Mouse (Mus musculus) heart, adult 2 months (tissue): ENCODE data around the gene Olfr1396.

Experiments used
- CTCF ChIP-seq: fragments of 200-600 bp; IDR thresholded peaks from 2 replicates; pipeline ENCODE4 v1.8.1; 2022; ENCODE audit warnings: antibody characterized with exemption, mild to moderate bottlenecking, moderate library complexity
- EP300 ChIP-seq: fragments of 200-500 bp; IDR thresholded peaks from 2 replicates; pipeline ENCODE4 v1.6.1; 2011; ENCODE audit warnings: low read depth, low read length, control low read depth; ENCODE audit not compliant: insufficient read depth
- POLR2A ChIP-seq: fragments of 200-500 bp; IDR thresholded peaks from 2 replicates; pipeline ENCODE4 v1.6.1; 2011; ENCODE audit warnings: mild to moderate bottlenecking, low read depth, low read length, control low read depth; ENCODE audit not compliant: insufficient read depth

DNA sequence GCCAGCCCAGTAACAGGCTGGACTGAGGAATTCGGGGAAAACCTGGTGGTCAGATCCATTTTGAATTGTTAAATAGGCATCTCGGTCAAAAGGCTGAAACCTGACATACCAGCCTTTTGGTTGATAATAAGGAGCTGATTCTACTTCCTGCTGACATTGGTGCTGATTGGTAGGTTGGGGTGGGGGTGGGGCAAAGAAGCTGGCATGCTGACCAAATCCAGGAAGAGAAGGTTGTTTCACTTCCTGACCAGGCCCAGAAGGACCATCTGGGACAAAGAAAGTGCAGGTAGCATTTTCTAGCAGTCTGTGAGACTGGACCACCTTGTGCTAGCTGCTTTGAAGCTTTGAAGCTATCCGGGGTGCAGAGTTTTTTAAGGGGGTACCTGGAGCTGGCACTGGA, 14.3 kb downstream of the Olfr1396 start:
- TF ChIP-seq CTCF (no peak), POLR2A (no peak), EP300 (no peak)
